Mouse (Mus musculus): ENCODE measurements around the gene Birc3.
"Not testable (repeated sequence)": the region's sequence is repeated elsewhere in the genome, so short reads cannot be mapped to it uniquely, and the experiment has no call there.

Gene Birc3

GRCm38 (mm10) chr9:7866981-7867380, 6.0 kb downstream of the Birc3 start:
- not testable (repeated sequence) for DNase-seq

- DNase-seq, result no peak
These were observed 12.0 kb downstream of the Birc3 start for GRCm38 (mm10) chr9:7860976-7861375.

GRCm38 (mm10) chr9:7855912-7856311, 17.1 kb downstream of the Birc3 start:
- no peak for DNase-seq

- peak in 1 of 2 experiments; percentile 42 for DNase-seq
These were observed 17.6 kb downstream of the Birc3 start for GRCm38 (mm10) chr9:7855374-7855773.

GRCm38 (mm10) chr9:7854196-7854595, 18.8 kb downstream of the Birc3 start:
- not testable (repeated sequence) for DNase-seq

GRCm38 (mm10) chr9:7852346-7853230, 20.4 kb downstream of the Birc3 start:
- DNase-seq, result no peak

GRCm38 (mm10) chr9:7851841-7852240, 21.1 kb downstream of the Birc3 start:
- no peak for DNase-seq

- no peak for DNase-seq
These were observed 24.8 kb downstream of the Birc3 start for GRCm38 (mm10) chr9:7848191-7848590.

- DNase-seq, result no peak
These were observed 26.3 kb downstream of the Birc3 start for GRCm38 (mm10) chr9:7846667-7847199.

- no peak for DNase-seq
These were observed 27.6 kb downstream of the Birc3 start for GRCm38 (mm10) chr9:7845216-7845895.

GRCm38 (mm10) chr9:7841221-7841620, 31.8 kb downstream of the Birc3 start:
- no peak for DNase-seq

GRCm38 (mm10) chr9:7837806-7838440, 35.1 kb downstream of the Birc3 start:
- DNase-seq, result no peak

GRCm38 (mm10) chr9:7836905-7837805, 35.8 kb downstream of the Birc3 start, which contains the start of gene Birc2:
Gene Birc2 (minus strand): TSS chr9:7837064.
- DNase-seq, result peak; percentile 96 to 98

GRCm38 (mm10) chr9:7836331-7836730, 36.7 kb downstream of the Birc3 start:
- peak; percentile 41 to 44 for DNase-seq

GRCm38 (mm10) chr9:7835302-7835701, 37.7 kb downstream of the Birc3 start:
- no peak for DNase-seq

GRCm38 (mm10) chr9:7833421-7833820, 39.6 kb downstream of the Birc3 start:
- DNase-seq, result no peak

- DNase-seq, result no peak
These were observed 43.2 kb downstream of the Birc3 start for GRCm38 (mm10) chr9:7829531-7830528.

- no peak for DNase-seq
These were observed 44.3 kb downstream of the Birc3 start for GRCm38 (mm10) chr9:7828706-7829105.

- no peak for DNase-seq
These were observed 48.1 kb downstream of the Birc3 start for GRCm38 (mm10) chr9:7824916-7825315.

GRCm38 (mm10) chr9:7822758-7823157, 50.2 kb downstream of the Birc3 start:
- no peak for DNase-seq

GRCm38 (mm10) chr9:7805101-7805506, 67.9 kb downstream of the Birc3 start:
- DNase-seq, result no peak
